Mouse (Mus musculus) gastrocnemius, postnatal 10 days (tissue): ENCODE data around the gene Obsl1. TPM values are rescaled to one million over a fixed set of nuclear protein-coding genes. Genes with fewer than 3 reads are reported as not detected.

ENCODE experiments used
- DNase-seq: peaks from one replicate; pipeline ENCODE4 v3.0.0; 2021; ENCODE audit warnings: mixed read lengths
- long read RNA-seq, 2 experiments: library from polyadenylated mRNA; stranded (forward); transcript quantifications; one replicate each; pipeline ENCODE4 v2.0.0; 2021
- total RNA-seq, 2 experiments: library from RNA; stranded (reverse); gene quantifications; 2 replicates each; pipeline ENCODE4 v1.2.3; 2021

Gene Obsl1
- 100 to 1,000 TPM; 107 to 122 TPM for total RNA-seq
- long read RNA-seq, experiment 1, full-length matches to known transcripts = 16 of 71 reads
- long read RNA-seq, experiment 1, partial matches to known transcripts = 32 of 71 reads
- long read RNA-seq, experiment 1, other reads (novel, unspliced or antisense) = 23 of 71 reads
- long read RNA-seq, experiment 2, full-length matches to known transcripts = 7 of 45 reads
- long read RNA-seq, experiment 2, partial matches to known transcripts = 18 of 45 reads
- long read RNA-seq, experiment 2, other reads (novel, unspliced or antisense) = 20 of 45 reads

DNA sequence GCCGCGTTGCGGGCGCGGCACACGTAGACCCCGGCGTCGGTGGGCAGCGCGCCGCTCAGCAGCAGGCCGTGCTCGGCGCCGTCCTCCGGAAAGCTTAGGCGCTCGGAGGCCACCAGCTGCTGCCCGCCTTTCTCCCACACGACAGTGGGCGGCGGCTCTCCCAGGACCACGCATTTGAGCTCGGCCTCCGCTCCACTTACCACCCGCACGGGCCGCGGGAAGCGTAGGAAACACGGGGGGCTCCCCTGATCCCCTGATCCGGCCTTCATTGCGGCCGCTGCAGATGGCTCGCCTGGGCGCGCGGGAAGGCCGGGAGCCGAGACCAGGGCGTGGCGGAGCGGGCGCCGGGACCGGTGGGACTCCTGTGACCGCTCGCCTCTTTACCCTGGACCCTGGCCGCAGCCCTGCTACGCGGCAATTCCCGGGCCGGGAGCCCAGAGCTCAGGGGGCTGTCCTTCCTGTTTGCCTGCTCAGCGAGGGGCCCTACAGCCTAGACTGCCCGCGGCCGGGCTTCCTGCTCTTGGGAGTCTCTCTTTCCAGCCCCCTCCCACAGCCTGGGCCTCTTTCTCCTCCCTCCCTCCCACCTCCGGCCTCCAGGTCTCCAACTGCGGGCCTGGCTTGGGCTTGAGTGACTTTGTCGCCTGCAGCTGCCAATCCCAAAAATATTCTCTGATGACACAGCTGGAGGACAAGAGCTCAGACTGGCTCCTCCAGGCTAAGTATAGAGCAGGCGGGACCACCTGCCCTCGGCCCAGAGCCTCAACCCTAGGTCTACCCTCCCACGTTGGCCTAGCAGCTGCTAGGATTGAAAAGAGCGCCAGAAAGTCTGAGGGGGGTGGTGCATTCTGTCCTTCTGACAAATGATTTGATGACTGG lies at the start of gene Obsl1:
TSS of gene Obsl1 (minus strand) at position 497 of the 876 bp plus-strand sequence.
- DNase-seq = peak; percentile 82

DNA sequence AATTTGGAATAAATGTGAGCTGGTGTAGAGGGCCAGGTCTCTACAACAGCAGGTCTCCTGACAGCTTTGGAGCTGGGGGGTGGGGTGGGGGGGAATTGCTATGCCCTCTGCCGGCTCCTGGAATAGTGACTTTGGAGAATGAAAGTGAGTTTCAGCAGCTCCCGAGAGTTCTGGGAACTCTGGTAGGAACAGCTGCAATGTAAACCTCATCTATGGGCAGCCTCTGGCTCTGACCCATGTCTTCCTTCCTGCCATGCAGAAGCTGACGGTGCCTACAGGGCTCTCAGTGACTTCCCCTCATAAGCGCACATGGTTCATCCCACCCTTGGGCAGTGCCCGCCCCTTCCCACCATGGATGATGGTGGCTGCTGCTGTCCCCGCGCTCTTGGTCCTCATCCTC lies 49.4 kb upstream of the Obsl1 start:
- no peak for DNase-seq

DNA sequence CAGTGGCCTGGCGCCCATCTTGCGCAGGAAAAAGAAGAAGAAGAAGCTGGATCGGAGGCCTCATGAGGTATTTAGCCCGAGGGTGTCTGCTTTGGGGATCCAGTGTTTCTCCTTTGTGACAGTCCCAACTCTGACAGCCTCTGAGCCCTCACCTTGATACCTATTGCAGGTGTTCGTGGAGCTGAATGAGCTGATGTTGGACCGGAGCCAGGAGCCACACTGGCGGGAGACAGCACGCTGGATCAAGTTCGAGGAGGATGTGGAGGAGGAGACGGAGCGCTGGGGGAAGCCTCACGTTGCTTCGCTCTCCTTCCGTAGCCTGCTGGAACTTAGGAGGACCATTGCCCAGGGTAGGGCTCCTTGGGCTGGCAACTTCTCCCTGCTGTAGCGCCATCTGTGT lies 44.3 kb upstream of the Obsl1 start:
- no peak for DNase-seq

DNA sequence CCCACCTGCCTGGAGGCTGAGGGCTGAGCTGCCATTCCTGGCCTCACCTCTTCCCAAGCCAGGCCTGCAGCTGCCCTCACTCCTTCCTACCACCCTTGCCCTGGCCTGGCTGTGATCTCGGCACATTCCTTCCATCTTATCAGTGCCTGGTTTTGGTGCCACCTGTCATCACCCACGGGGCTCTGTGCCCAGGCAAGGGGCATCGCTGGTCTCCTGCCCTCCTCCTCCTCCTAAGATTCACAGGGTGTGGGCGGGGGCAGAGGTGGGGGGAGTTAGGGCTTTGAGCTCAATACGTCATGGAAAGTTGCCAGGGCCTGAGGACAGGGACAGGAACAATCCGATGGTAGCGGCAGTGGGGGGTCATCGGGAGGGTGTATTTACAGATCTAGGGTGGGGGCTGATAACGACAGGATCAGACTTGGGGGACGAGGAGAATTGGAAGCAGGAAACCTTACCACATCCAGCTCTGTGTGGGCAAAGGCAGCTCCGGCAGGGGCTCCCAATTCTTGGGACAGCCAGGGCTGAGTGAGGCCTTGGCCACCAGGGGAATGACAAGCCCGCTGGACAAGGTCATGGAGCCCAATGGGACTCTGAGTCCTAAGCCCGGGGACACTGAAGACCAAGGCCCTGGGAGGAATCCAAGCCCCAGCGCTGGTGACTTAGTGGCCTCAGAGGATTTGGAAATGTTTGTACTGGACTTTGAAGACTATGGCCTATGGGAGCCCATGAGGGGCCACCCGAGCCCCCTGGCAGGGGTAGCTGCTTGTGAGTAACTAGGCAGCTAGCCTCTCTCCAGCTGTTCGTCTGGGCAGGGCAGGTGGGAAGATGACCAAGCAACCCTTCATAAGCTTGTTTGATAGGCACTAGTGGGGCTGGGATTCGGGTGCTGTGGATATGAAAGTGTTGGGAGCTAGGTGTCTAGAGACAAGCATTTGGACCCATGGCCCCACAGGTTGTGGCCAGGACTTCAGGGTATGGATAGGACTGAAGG lies 43.3 kb upstream of the Obsl1 start:
- no peak for DNase-seq

DNA sequence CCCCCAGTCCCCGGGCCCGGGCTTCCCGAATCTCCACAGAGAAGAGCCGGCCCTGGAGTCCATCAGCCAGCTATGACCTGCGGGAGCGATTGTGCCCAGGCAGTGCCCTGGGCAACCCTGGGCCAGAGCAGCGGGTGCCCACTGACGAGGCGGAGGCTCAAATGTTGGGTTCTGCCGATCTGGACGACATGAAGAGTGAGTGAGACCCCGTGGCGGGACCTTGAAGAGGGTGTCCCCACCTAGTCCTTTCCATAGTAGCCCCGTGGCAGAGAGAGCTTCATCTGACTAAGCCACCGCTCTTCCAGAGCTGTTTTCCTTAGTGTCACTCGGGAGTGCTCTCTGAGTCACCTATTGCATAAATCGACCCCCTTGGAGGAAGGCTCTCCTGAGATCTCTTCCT lies 42.6 kb upstream of the Obsl1 start:
- DNase-seq = no peak

DNA sequence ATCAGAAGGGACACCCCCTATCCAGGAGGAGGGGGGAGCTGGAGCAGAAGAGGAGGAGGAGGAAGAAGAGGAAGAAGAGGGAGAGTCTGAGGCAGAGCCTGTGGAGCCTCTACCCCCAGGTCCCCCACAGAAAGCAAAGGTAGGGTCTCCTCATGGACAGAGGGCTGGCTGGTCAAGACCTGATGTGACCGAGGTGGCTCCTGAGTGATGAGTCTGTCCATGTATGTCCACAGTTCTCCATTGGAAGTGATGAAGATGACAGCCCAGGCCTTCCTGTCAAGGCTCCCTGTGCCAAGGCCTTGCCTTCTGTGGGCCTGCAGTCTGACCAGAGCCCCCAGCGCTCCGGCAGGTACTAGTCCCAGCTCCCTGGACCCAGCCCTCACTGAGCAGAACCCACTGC lies 41.8 kb upstream of the Obsl1 start:
- no peak for DNase-seq

DNA sequence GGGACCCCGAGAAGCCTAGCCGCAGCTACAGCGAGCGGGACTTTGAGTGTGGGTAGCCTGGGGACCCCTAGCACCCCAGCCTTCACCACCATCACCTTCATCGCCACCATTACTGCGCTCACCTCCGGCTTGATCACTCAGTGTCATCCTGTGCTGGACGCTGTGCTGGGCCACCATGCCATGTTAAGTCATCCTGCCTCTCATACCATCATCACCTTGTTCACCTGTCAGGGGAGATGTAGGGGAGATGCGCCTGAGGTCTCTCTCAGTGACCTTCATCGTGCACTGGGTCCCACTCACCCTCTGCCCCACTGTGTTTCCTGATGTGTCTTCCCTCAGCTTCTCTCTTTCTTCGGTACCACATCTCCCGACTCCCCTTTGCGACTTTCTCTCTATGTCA lies 41.1 kb upstream of the Obsl1 start:
- DNase-seq = no peak

DNA sequence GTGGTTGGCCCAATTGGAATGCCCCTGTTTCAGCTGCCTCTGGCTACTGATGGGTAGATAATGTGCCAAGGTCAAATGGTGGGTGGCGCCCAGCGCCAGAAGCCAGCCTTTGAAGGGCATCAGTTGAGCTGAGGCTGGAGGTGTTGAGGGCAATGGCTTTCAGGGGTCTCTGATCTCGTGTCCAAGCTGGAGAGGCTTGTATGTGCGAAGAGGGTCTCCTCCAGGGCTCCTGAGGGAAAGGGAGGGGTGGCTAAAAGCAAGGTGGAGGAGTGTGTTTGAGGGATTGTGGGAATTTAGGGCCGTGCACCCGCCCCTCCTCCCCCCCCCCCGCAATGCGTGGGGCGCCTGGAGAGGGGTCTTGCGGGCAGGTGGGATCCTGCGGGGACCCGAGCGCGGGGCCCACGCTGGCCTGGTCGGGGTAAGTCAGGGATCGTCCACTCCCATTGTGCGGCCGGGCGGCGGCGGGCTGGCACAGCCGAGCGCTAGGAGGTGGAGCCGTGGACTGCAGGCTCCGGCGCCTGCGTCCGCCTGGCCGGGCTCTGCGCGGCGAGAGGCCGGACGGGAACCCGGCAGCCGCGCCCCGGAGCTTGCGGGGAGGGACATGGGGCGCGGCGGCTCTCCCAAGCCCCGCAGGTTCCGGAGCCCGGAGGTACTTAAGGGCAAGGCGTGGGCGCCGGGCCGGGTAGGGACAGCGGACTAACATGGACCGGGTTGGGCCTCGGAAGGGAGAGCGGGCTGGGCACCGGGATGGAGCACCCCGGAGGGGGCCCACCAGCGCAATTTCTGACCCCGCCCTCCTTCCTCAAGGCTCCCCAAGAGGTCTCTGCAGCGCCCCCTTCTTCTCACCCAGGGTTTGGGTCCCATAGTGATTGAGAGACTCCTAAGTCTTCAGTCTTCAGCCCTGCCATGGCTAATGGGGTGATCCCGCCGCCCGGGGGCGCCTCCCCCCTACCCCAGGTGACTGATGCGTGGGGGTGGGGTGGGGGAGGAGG lies 40.0 kb upstream of the Obsl1 start, which contains the start of gene Slc4a3:
TSS of gene Slc4a3 (plus strand) at position 302 of the 992 bp plus-strand sequence.
- DNase-seq = peak; percentile 72

DNA sequence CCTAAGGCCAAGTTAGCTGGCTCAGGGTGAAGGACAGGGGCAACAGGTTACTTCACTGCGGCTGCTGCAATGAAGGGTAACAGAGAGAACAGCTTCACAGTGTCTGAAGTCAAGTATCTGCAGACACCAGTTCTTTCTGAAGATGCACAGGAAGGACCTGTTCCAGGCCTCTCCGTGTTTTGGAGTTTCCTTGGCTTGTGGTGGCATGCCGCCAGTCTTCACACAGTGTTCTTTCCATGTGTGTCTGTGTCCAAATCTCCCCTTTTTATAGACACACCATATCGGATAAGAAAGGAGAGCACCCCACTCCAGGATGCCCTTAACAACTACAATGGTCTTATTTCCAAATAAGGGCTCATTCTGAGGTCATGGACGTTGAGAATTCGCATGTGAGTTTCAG lies 38.1 kb upstream of the Obsl1 start:
- no peak for DNase-seq

DNA sequence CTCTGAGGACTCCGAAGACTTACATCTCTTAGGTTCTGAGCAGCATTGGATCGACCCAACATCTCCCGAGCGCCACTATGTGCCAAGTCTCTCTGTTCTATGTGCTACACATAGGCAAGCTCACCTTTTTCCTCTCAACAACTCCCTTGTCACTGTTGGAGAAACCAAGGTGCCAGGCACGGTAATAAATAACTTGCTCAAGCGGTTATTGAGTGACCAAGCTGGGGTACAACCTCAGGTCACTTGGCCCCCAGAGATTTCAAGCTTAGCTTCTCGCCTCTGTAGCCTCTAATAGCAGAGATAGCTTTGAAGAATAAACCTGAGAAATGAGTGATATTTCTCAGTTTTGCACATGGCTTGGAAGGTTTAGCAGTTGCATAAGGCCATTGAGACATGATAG lies 35.2 kb upstream of the Obsl1 start:
- no peak for DNase-seq

DNA sequence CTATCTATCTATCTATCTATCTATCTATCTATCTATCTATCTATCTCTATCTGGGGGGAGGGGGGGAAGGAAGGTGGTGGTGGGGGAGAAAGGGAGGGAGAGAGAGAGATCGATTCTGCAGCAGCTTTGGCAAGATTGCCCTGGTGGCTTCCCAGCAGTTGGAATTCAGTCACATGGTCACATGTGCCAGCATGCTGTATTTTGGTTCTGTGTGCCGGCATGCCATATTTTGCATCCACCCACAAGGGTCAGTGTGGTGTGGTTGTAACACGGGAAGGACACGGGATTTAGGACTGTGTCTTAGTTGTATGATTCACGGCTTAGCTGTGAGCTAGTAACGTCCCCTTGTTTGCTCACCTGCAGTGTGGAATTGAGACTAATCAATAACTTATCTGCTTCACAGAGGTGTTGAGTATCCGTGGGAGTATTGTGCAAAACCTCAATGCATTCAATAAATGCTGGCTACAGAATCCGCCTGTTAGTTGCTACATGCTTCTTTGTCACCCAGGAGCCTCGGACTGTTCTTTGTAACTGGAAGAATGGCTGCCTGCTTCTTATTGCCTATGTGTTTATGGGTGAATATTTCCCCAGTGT lies 32.4 kb upstream of the Obsl1 start:
- DNase-seq = no peak

DNA sequence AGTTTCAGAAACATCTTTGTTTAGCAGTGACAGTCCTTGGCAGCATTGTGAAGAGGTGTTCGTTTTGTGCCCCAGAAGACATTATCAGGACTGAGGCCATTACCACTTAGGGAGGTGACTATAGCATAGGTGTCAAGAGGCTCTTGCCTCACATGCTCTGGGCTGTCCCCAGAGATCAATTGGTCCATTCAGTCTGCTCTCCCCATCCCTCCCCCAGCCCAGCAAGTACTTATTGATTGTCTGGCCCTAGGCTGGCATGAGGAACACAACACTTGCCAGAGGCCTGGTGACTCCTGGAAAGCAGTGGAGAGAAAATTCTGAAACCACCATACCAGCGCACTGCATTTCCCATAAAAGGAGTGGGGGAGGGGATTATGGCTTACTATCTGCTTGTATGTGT lies 31.3 kb upstream of the Obsl1 start:
- DNase-seq = no peak

DNA sequence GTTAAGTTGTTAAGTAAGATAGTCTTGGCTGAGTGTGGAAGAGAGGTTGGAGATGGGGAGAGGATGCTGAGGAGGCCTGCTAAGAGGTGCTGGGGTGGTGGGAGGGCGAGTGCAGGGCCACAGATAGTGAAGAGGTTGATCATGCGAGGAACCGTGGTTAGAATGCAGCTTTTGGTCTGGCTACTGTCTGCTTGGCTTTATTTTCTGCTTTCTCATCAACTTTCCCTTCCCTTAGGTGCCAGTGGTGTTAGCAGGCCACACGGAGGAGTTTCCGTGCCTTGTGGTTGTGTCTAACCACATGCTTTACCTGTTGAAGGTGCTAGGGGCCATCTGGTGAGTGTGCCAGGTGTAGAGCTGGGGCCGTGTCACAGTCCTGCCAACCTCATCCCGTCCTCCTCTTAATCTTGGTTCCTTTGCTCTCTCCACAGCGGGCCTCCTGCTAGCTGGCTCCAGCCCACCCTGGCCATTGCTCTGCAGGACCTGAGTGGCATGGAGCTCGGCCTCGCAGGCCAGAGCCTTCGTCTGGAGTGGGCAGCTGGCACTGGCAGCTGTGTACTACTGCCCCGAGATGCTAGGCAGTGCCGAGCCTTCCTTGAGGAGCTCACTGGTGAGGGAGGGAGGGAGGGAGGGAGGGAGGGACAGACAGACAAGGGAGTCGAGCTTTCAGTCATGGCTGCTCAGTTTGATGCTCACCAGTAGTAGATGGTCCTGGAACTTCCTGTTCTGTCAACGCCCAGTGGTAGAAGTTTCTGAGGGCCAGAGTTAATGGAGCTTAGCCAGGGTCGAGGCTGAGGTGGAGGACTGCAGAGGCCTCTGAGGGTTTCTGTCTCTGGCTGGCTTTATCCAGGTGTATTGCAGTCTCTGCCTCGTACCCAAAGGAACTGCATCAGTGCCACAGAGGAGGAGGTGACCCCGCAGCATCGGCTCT lies 27.3 kb upstream of the Obsl1 start:
- no peak for DNase-seq

DNA sequence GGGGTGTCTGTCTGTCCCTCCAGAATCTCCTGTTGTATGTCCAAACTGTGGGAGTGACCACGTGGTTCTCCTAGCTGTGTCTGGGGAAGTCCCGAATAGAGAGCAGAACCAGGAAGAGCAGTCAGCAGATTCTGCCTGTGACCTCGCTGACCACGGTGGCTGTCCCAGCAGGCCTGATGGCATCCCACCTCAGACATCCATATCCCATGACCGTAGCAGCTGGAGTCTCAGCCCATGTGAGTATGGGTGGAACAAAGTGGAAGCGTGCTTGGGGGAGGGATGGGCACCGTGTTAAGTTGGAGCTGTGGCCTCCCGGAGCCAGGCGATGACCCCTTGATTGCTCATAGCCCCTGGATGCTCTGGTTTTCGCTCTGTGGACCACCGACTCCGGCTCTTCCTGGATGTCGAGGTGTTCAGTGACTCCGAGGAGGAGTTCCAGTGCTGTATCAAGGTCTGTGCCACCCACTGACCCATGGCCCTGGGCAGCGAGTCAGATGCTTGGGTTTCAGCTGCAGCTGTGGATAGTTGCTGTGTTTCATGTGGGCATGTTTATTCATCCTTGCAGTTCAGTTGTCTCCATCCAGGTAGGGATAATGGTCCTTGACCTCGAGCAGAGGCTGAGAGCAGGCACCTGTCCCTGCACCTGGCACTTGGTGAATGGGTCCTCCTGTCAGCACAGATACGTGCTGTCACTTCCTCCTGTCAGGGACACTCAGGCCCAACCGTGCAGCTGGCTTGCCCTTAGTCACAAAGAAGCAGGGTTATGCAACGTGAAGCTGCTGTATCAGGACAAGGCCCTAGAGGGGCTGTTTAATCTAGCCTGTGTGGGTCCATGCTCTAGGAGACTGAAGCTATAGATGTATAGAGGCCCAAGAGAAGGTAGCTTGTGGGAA lies 26.3 kb upstream of the Obsl1 start:
- no peak for DNase-seq

DNA sequence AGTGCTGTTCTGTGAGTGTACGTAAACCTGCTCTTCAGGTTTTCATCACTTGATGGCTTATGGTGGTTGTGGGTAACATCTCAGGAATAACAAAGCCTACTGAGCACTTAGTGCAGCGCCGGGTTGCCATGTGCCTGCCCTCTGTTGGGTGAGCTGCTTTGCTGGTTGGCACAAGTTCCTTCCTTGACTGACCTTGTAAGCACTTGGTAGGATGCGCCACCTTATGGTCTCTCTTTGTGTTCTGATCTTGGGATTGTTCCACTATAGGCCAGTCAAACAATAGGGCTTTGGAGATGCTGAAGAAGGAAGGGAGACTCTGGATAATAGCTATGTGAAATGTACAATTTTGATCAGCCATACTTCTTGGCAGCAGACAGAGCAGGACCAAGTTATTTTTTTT lies 24.3 kb upstream of the Obsl1 start:
- DNase-seq = no peak

DNA sequence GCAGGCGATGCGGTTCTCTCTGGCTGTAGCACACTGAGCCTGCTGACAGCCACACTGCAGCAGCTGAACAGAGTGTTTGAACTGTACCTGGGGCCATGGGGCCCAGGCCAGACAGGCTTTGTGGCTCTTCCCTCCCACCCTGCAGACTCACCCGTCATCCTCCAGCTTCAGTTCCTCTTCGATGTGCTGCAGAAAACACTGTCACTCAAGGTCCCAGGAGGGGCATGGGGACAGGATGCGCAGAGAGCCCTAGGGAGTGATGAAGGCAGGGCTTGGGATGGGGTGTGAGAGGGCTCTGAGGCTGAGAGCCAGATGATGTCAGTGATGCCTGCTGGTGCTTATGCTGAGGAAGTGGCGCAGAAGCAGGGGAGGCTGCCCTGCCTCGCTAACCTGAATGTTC lies 18.4 kb upstream of the Obsl1 start:
- DNase-seq = no peak

DNA sequence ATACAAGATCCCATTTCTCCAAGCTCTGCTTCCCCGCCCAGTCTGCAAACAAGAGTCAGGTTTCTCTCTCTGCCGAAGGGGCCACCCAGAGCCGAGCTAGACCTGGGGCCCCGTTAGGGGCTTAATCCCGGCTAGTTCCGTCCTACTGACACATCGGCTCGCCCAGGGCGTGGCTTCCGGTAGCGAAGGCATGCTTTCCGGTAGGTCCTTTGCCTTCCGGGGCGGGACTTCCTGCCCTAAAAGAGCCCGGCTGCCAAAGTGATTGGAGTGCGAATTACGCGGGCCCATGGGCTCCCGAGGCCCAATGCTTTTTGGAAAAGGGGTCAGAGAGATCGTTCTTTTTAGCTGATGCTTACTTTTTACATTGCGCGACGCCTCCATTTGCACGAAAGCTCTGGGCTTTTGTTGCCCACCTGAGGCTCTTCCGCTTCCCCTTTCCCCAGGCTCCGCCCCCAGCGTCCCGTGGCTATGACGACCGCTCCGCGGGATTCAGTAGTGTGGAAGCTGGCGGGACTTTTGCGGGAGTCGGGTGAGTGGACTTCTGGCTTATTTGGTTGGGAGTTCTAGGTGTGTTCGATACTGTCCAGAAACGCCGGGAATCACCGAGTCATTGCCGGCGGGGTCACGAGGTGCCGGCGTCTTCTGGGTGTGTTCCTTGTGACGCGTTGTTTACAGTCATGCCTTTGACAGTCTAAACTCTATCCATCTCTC lies 15.2 kb upstream of the Obsl1 start, which contains the start of gene Stk11ip:
TSS of gene Stk11ip (plus strand) at position 209 of the 711 bp plus-strand sequence.
- peak; percentile 91 for DNase-seq

DNA sequence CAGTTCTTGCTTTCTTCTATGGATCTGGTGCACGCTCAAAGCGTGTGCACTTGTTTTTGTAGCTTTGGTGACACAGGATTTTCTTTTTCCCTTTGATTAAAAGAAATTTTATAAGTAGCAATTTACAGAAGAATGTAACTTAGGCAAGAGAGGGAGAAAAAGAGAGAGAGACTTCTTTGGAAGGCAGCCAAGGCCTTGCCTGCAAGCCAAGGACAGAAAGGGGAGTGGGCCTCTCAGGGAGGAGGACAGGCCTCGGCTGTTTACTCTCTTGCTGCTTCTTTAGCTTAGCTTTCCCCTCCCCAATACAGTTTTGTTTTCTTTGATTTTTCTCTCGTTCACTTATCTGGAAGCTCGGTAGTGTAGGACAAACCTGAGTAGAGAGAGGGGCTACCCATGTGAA lies 13.3 kb upstream of the Obsl1 start:
- DNase-seq = no peak
